Mouse (Mus musculus) stomach, embryonic 14.5 days (tissue): ENCODE measurements at regions not wholly inside any gene's neighbourhood (a gene's known extent, or its start where the extent isn't known, plus 50 kb on each side); places are given as distances from the start of the nearest gene placed in this dataset.

ENCODE experiments used
- ATAC-seq: fragments of 200-750 bp; cut with Nextera tagmentation; 2 replicates; pipeline ENCODE4 v1.8.0; 2017; ENCODE audit warnings: low read depth, moderate TSS enrichment; ENCODE audit not compliant: insufficient number of reproducible peaks, insufficient read depth, low FRiP score
- H3K27ac ChIP-seq: fragments of 300-500 bp; sonication (generic); 2 replicates; pipeline ENCODE4 v1.5.1; 2014; ENCODE audit warnings: mild to moderate bottlenecking, low read length, moderate library complexity, mixed read lengths
- H3K27me3 ChIP-seq: fragments of 300-500 bp; sonication (generic); 2 replicates; pipeline ENCODE4 v1.6.1; 2014; ENCODE audit warnings: low read length, control low read depth, mixed read lengths; ENCODE audit not compliant: control insufficient read depth, insufficient read depth
- H3K36me3 ChIP-seq: fragments of 300-500 bp; sonication (generic); 2 replicates; pipeline ENCODE4 v1.6.1; 2014; ENCODE audit warnings: mild to moderate bottlenecking, control low read depth, low read length, moderate library complexity, mixed read lengths; ENCODE audit not compliant: control insufficient read depth, insufficient read depth
- H3K4me1 ChIP-seq: fragments of 300-500 bp; sonication (generic); 2 replicates; pipeline ENCODE4 v1.6.1; 2014; ENCODE audit warnings: low read length, control low read depth, mixed read lengths; ENCODE audit not compliant: control insufficient read depth, insufficient read depth
- H3K4me2 ChIP-seq: fragments of 300-500 bp; sonication (generic); replicated peaks from 2 replicates; pipeline ENCODE4 v1.6.1; 2014; ENCODE audit warnings: low read depth, low read length, control low read depth
- H3K4me3 ChIP-seq: fragments of 300-500 bp; sonication (generic); 2 replicates; pipeline ENCODE4 v1.5.1; 2014; ENCODE audit warnings: low read depth, low read length, control low read depth
- H3K9ac ChIP-seq: fragments of 300-500 bp; sonication (generic); replicated peaks from 2 replicates; pipeline ENCODE4 v1.6.1; 2014; ENCODE audit warnings: low read depth, mild to moderate bottlenecking, control low read depth, low read length, moderate library complexity, mixed read lengths
- H3K9me3 ChIP-seq: fragments of 300-500 bp; sonication (generic); 2 replicates; pipeline ENCODE4 v1.6.1; 2016; ENCODE audit warnings: low read depth, low read length, control low read depth; ENCODE audit not compliant: control insufficient read depth
- WGBS: fragments of 180-500 bp; shearing (Covaris S2); extraction: QIAGEN DNeasy Blood & Tissue Kit; methylation state at CpG from one replicate; pipeline ENCODE4 v1.1.7; 2014; 5-methylcytosine and 5-hydroxymethylcytosine counted together

- no peak for ATAC-seq
Measured at GRCm38 (mm10) chr4:56633528-56633927, 106.3 kb upstream of the Gm26657 start.

GRCm38 (mm10) chr4:56630251-56630650 is 109.6 kb upstream of the Gm26657 start:
- Histone ChIP-seq H3K9me3 (no peaks in the 10 kb centered on the region), H3K9ac (no peak overlapping the region), H3K27me3 (no peaks in the 10 kb centered on the region), H3K27ac (no peak overlapping the region), H3K36me3 (no peaks in the 10 kb centered on the region), H3K4me2 (no peak overlapping the region), H3K4me3 (no peak overlapping the region), H3K4me1 (no peaks in the 10 kb centered on the region)
- no peak for ATAC-seq
- 68% methylated on average over 6 of the region's 6 CpGs for WGBS

More at GRCm38 (mm10) chr4:56633528-56633927, 106.3 kb upstream of the Gm26657 start:
- H3K9me3 ChIP-seq = no peaks in the 10 kb centered on the region
- no peaks in the 10 kb centered on the region for H3K4me1 ChIP-seq
- 30% methylated on average over 4 of the region's 4 CpGs for WGBS
- H3K27me3 ChIP-seq = no peaks in the 10 kb centered on the region
- no peak overlapping the region for H3K9ac ChIP-seq
- no peak overlapping the region for H3K27ac ChIP-seq
- H3K4me3 ChIP-seq = no peak overlapping the region
- H3K4me2 ChIP-seq = no peak overlapping the region
- no peaks in the 10 kb centered on the region for H3K36me3 ChIP-seq

GRCm38 (mm10) chr4:56627206-56627605 is 112.7 kb upstream of the Gm26657 start:
- Histone ChIP-seq H3K36me3 (no peaks in the 10 kb centered on the region), H3K27me3 (no peaks in the 10 kb centered on the region), H3K9me3 (no peaks in the 10 kb centered on the region), H3K4me1 (no peaks in the 10 kb centered on the region), H3K4me3 (no peak overlapping the region), H3K4me2 (no peak overlapping the region), H3K27ac (no peak overlapping the region), H3K9ac (no peak overlapping the region)
- 76% methylated on average over 7 of the region's 7 CpGs for WGBS
- no peak for ATAC-seq

DNA sequence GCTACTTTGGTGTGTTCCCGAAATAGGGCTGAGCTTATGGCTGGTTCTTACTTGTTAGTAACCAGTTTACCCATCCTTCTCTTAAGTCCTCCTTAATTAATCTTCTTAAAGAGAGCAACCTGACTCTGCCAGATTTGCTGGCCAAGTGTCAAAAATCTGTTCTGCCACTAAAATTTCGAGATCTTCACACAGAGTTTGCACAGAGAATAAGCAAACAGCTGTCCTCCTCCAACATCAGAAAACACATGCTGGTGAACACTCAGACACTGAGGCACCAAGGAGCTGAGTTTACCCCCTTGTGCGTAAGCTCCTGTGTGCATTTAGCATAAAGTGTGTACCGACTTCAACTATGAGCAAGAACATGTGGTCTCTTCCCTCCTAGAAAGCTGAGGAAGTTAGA is 118.1 kb upstream of the Gm26657 start:
- Histone ChIP-seq H3K4me1 (no peaks in the 10 kb centered on the region), H3K4me2 (no peak overlapping the region), H3K27ac (no peak overlapping the region), H3K4me3 (no peak overlapping the region), H3K9me3 (no peaks in the 10 kb centered on the region), H3K36me3 (no peaks in the 10 kb centered on the region), H3K27me3 (no peaks in the 10 kb centered on the region), H3K9ac (no peak overlapping the region)
- no peak for ATAC-seq
- 81% methylated on average over 4 of the region's 4 CpGs for WGBS

DNA sequence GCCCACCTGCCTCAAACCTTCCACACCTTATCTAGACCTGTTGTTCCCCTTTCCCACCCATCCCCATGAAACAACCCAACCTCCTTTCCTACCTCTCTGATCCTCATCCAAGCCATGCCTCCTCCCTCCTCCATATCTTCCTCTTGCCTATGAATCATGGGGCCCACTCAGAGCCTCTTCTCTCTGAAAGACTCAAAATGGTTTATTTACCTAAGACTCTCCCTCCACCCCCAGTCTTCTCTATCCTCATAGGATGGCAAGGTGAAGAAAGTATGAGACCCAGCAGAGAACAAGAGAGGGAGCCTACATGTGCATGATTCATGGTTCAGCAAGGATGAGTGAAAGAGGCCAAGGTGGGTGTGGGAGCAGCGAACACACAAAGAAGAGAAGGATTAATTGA is 118.5 kb upstream of the Gm26657 start:
- Histone ChIP-seq H3K27ac (no peak overlapping the region), H3K27me3 (no peaks in the 10 kb centered on the region), H3K9ac (no peak overlapping the region), H3K9me3 (no peaks in the 10 kb centered on the region), H3K4me1 (no peaks in the 10 kb centered on the region), H3K4me2 (no peak overlapping the region), H3K4me3 (no peak overlapping the region), H3K36me3 (no peaks in the 10 kb centered on the region)
- ATAC-seq = no peak
- 64% methylated on average over 1 of the region's 1 CpGs for WGBS

DNA sequence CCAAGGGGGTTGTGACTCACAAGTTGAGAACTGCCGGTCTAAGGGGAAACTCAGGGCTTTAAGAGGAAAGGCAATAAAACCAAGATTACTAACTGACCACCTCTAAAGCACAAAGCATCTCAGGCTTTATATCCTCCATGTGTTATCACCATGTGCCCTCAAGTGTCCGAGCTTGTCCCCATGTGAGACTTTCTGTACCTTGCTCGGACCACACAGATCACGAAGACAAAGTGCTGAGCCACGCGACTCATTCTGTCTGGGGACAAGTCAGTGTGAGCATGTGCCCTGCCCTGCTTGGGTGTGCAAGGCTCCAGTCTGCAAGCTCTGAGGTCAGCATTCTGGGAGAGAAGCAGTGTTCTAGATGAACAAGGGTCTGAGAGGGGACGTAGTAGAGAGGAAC is 119.2 kb upstream of the Gm26657 start:
- H3K27ac ChIP-seq = no peak overlapping the region
- H3K4me1 ChIP-seq = no peaks in the 10 kb centered on the region
- H3K4me3 ChIP-seq = no peak overlapping the region
- no peaks in the 10 kb centered on the region for H3K27me3 ChIP-seq
- 85% methylated on average over 7 of the region's 7 CpGs for WGBS
- no peak for ATAC-seq
- no peak overlapping the region for H3K4me2 ChIP-seq
- H3K36me3 ChIP-seq = no peaks in the 10 kb centered on the region
- H3K9ac ChIP-seq = no peak overlapping the region
- H3K9me3 ChIP-seq = no peaks in the 10 kb centered on the region

GRCm38 (mm10) chr4:56619803-56620202 is 120.1 kb upstream of the Gm26657 start:
- Histone ChIP-seq H3K4me2 (no peak overlapping the region), H3K9me3 (no peaks in the 10 kb centered on the region), H3K4me3 (no peak overlapping the region), H3K27ac (no peak overlapping the region), H3K4me1 (no peaks in the 10 kb centered on the region), H3K36me3 (no peaks in the 10 kb centered on the region), H3K27me3 (no peaks in the 10 kb centered on the region), H3K9ac (no peak overlapping the region)
- no peak for ATAC-seq

DNA sequence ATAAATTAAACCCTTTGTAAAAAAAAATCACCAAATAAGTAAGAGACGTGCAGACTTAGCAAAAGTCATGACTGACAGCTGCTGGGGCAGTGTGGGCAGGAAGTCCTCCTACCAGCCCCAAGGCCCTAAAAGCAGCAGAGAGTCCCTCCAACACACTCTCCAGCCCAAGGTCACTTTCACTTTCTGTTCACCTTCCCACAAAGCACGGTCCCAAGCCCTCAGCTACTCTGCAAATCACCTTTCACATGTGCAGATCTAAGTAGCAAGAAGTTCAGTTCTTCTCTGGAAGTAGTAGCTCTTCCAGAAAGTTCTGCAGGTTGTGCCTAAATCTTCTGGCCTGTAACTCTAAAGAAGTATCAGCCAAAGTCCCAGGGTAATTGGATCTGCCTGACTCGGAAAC is 120.8 kb upstream of the Gm26657 start:
- Histone ChIP-seq H3K36me3 (no peaks in the 10 kb centered on the region), H3K4me1 (no peaks in the 10 kb centered on the region), H3K4me2 (no peak overlapping the region), H3K4me3 (no peak overlapping the region), H3K9me3 (no peaks in the 10 kb centered on the region), H3K27ac (no peak overlapping the region), H3K27me3 (no peaks in the 10 kb centered on the region), H3K9ac (no peak overlapping the region)
- 75% methylated on average over 3 of the region's 3 CpGs for WGBS
- no peak for ATAC-seq

DNA sequence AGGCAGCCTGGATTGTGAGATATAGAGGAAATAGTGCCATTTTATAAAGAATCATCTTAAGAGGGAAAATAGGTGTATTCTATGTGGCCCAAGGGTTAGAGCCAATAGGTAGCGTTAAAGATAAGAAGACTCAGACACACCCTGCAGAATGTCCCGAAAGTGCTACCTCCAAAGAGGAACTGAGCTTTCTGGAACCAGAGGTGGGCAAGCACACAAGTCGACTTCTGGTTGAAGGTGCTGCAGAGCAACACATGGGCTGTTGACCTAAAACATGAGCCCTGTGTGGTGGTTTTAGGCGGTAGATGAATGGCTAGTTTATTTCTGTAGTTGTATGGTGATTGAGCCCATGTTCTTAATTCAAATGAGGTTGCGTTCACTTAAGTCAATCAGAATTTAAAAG is 121.4 kb upstream of the Gm26657 start:
- ATAC-seq = no peak
- Histone ChIP-seq H3K4me2 (no peak overlapping the region), H3K27me3 (no peaks in the 10 kb centered on the region), H3K4me3 (no peak overlapping the region), H3K4me1 (no peaks in the 10 kb centered on the region), H3K9ac (no peak overlapping the region), H3K27ac (no peak overlapping the region), H3K9me3 (no peaks in the 10 kb centered on the region), H3K36me3 (no peaks in the 10 kb centered on the region)
- WGBS = 87% methylated on average over 5 of the region's 5 CpGs
